Mouse (Mus musculus): ENCODE results near the gene Dcaf10. TPM values are rescaled to one million over a fixed set of nuclear protein-coding genes. Genes with fewer than 3 reads are reported as not detected.
A peak's percentile ranks its signal among the peaks of the same experiment; 100 is the strongest.

Dcaf10 gene
- polyA plus RNA-seq (2015; fragmentation: Nextera tagmentation; extraction: Ambion mirVana) = 8.0 and 9.2 TPM in 2 replicates

GRCm38 (mm10) chr4:45341669-45342249 lies at the start of gene Dcaf10:
Dcaf10 (plus strand) TSS chr4:45342101.
- Histone ChIP-seq H3K9me3 (no peaks in the 10 kb centered on the region), H3K4me2 (peak within 1 kb of the TSS; percentile 93), H3K27ac (replicated peaks) (peak within 1 kb of the TSS; percentile 94), H3K36me3 (0 out of 2 replicates have a peak, but pooled peaks cover 12% of the 10 kb centered on the region), H3K4me3 (peak within 1 kb of the TSS; percentile 97), H3K27me3 (no peaks in the 10 kb centered on the region), H3K9ac (peak within 1 kb of the TSS; percentile 93), H3K4me1 (replicated peaks) (peaks cover 38% of the 10 kb centered on the region)
- peak; percentile 95 for ATAC-seq (ENCODE audit: low read depth)
- 1% methylated on average over 38 of the region's 42 CpGs for WGBS

- peaks cover 22% of the 10 kb centered on the region for H3K36me3 ChIP-seq
- H3K27ac ChIP-seq (replicated peaks) = no peak within 1 kb of the TSS
- H3K4me1 ChIP-seq (replicated peaks) = peaks cover 17% of the 10 kb centered on the region
- peak; percentile 95 for ATAC-seq (ENCODE audit: low read depth)
- H3K4me2 ChIP-seq = peak within 1 kb of the TSS; percentile 87
- 21% methylated on average over 27 of the region's 27 CpGs for WGBS
- no peaks in the 10 kb centered on the region for H3K27me3 ChIP-seq
- peak within 1 kb of the TSS; percentile 89 for H3K4me3 ChIP-seq
- H3K9me3 ChIP-seq = no peaks in the 10 kb centered on the region
- H3K9ac ChIP-seq = peak within 1 kb of the TSS; percentile 85
Measured at GRCm38 (mm10) chr4:45296662-45297564, 45.0 kb upstream of the Dcaf10 start, which contains the start of gene Trmt10b. Trmt10b (plus strand) TSS chr4:45297127.

DNA sequence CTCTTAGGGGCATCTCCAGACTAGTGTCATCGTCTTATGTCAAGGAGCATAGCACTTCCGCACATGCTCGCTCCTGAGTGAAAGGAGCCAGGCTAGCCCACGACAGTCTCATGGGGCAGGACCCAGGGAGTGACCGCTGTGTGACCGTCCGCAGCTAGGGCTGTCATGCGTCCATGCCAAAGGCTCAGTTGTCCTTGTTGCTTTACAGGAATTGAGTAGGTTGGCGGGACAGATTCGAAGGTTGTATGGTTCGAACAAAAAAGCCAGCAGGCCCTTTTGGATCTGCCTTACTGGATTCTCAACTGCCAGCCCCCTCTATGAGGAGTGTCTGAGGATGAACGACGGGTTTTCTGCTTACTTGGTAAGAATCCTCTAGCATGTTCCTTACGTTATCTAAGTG lies 36.4 kb upstream of the Dcaf10 start:
- Histone ChIP-seq H3K9ac (no peak overlapping the region), H3K27me3 (no peaks in the 10 kb centered on the region), H3K9me3 (no peaks in the 10 kb centered on the region), H3K4me1 (replicated peaks) (no peaks in the 10 kb centered on the region), H3K36me3 (peaks cover 89% of the 10 kb centered on the region), H3K27ac (replicated peaks) (no peak overlapping the region), H3K4me3 (no peak overlapping the region), H3K4me2 (no peak overlapping the region)
- 95% methylated on average over 14 of the region's 14 CpGs for WGBS
- ATAC-seq (ENCODE audit: low read depth) = no peak

DNA sequence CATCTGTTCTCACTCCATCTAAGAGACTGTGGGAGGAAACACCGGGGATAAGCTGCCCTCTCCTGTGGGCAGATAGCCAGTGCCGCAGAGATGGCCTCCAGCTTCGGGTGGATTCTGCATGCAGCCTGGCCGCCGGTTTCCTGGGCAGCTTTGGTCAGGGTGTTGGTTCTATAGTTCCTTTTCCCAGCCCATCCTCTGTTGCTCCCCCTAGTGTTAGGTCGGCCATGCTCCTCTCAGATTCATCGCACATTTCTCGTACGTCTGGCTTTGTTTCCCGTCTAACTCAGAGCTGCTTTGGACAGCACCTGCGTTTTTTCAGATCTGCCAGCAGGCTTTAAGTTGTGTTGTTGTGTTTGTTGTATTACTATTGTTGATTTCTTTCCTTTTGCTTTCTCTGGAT lies 33.9 kb upstream of the Dcaf10 start:
- H3K4me2 ChIP-seq = no peak overlapping the region
- no peak overlapping the region for H3K27ac ChIP-seq (replicated peaks)
- H3K9ac ChIP-seq = no peak overlapping the region
- no peaks in the 10 kb centered on the region for H3K4me1 ChIP-seq (replicated peaks)
- H3K4me3 ChIP-seq = no peak overlapping the region
- H3K36me3 ChIP-seq = peaks cover 83% of the 10 kb centered on the region
- no peaks in the 10 kb centered on the region for H3K9me3 ChIP-seq
- ATAC-seq (ENCODE audit: low read depth) = no peak
- H3K27me3 ChIP-seq = no peaks in the 10 kb centered on the region
- 39% methylated on average over 11 of the region's 11 CpGs for WGBS

DNA sequence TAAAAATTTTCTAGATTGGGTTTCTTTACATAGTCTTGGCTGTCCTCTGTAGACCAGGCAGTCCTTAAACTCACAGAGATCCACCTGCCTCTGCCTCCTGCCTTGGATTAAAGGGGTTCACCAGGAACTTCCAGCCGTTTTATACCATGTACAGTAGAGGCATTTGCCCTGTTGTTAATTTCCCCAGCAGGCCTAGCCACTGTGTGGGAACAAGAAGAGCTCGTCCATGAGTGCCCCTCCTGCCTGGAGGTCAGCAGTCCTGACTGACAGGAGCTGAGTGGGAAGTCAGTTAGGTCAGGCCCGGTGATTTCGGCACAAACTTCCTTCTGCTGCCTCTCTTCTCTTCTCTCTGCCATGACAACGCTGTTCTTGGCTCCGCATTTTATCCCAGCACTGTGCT lies 33.3 kb upstream of the Dcaf10 start:
- peaks cover 81% of the 10 kb centered on the region for H3K36me3 ChIP-seq
- 90% methylated on average over 6 of the region's 6 CpGs for WGBS

GRCm38 (mm10) chr4:45311056-45311455 lies 30.8 kb upstream of the Dcaf10 start:
- H3K9me3 ChIP-seq = no peaks in the 10 kb centered on the region
- H3K27ac ChIP-seq (replicated peaks) = no peak overlapping the region
- no peak overlapping the region for H3K4me3 ChIP-seq
- H3K36me3 ChIP-seq = peaks cover 78% of the 10 kb centered on the region
- no peaks in the 10 kb centered on the region for H3K4me1 ChIP-seq (replicated peaks)
- H3K4me2 ChIP-seq = no peak overlapping the region
- H3K27me3 ChIP-seq = no peaks in the 10 kb centered on the region
- 94% methylated on average over 2 of the region's 2 CpGs for WGBS
- H3K9ac ChIP-seq = no peak overlapping the region
- ATAC-seq (ENCODE audit: low read depth) = no peak

More for the DNA sequence above, 33.3 kb upstream of the Dcaf10 start:
- Histone ChIP-seq H3K9me3 (no peaks in the 10 kb centered on the region), H3K27me3 (no peaks in the 10 kb centered on the region), H3K4me3 (no peak overlapping the region), H3K4me1 (replicated peaks) (no peaks in the 10 kb centered on the region), H3K4me2 (no peak overlapping the region), H3K27ac (replicated peaks) (no peak overlapping the region), H3K9ac (no peak overlapping the region)
- ATAC-seq (ENCODE audit: low read depth) = no peak

- Histone ChIP-seq H3K4me2 (peak overlapping the region; percentile 79), H3K4me1 (replicated peaks) (peaks cover 23% of the 10 kb centered on the region)
- peak; percentile 87 for ATAC-seq (ENCODE audit: low read depth)
Measured at GRCm38 (mm10) chr4:45320159-45320816, 21.6 kb upstream of the Dcaf10 start.

GRCm38 (mm10) chr4:45331139-45331538 lies 10.8 kb upstream of the Dcaf10 start:
- Histone ChIP-seq H3K9ac (no peak overlapping the region), H3K27ac (replicated peaks) (no peak overlapping the region), H3K36me3 (no peaks in the 10 kb centered on the region), H3K9me3 (no peaks in the 10 kb centered on the region), H3K27me3 (peaks cover 20% of the 10 kb centered on the region; the same call in 1 of the 2 replicates), H3K4me1 (replicated peaks) (no peaks in the 10 kb centered on the region), H3K4me3 (no peak overlapping the region), H3K4me2 (no peak overlapping the region)
- ATAC-seq (ENCODE audit: low read depth) = no peak
- WGBS = 82% methylated on average over 7 of the region's 7 CpGs

More at GRCm38 (mm10) chr4:45320159-45320816, 21.6 kb upstream of the Dcaf10 start:
- WGBS = under 1% methylated on average over 56 of the region's 56 CpGs
- Histone ChIP-seq H3K9me3 (no peaks in the 10 kb centered on the region), H3K9ac (peak overlapping the region; percentile 88), H3K36me3 (peaks cover 29% of the 10 kb centered on the region), H3K27me3 (peaks cover 35% of the 10 kb centered on the region), H3K27ac (replicated peaks) (peak overlapping the region; percentile 86), H3K4me3 (peak overlapping the region; percentile 96)

- Histone ChIP-seq H3K9me3 (no peaks in the 10 kb centered on the region), H3K9ac (no peak overlapping the region), H3K4me2 (no peak overlapping the region), H3K27ac (replicated peaks) (no peak overlapping the region), H3K27me3 (peaks cover 9% of the 10 kb centered on the region; the same call in 1 of the 2 replicates), H3K36me3 (no peaks in the 10 kb centered on the region), H3K4me3 (no peak overlapping the region), H3K4me1 (replicated peaks) (no peaks in the 10 kb centered on the region)
- ATAC-seq (ENCODE audit: low read depth) = no peak
- WGBS = 74% methylated on average over 3 of the region's 3 CpGs
Measured at GRCm38 (mm10) chr4:45332466-45332865, 9.4 kb upstream of the Dcaf10 start.

DNA sequence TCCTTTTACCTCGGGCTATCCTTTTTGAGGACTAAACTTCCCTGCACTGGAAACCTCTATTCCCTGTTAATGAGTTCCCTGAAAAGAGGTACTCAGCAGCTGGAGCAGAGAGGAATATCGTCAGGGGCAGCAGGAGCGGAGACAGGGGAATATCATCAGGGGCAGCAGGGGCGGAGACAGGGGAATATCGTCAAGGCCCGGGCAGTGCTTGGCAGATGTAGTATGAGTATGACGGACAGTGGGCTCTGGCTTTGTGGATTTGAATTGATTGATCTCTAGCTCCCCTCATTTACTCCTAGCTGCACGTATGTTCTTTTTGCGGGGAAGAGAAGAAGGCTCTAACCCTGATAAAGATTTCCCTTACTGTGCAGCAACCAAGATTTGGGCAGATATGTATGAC lies 675 bp upstream of the Dcaf10 start:
- 0 out of 2 replicates have a peak, but pooled peaks cover 10% of the 10 kb centered on the region for H3K36me3 ChIP-seq
- H3K4me1 ChIP-seq (replicated peaks) = peaks cover 37% of the 10 kb centered on the region
- H3K27ac ChIP-seq (replicated peaks) = peak overlapping the region; percentile 94
- peak overlapping the region; percentile 93 for H3K9ac ChIP-seq
- H3K9me3 ChIP-seq = no peaks in the 10 kb centered on the region
- ATAC-seq (ENCODE audit: low read depth) = no peak
- 50% methylated on average over 9 of the region's 9 CpGs for WGBS
- H3K4me3 ChIP-seq = peak overlapping the region; percentile 97
- H3K27me3 ChIP-seq = no peaks in the 10 kb centered on the region
- H3K4me2 ChIP-seq = peak overlapping the region; percentile 93

DNA sequence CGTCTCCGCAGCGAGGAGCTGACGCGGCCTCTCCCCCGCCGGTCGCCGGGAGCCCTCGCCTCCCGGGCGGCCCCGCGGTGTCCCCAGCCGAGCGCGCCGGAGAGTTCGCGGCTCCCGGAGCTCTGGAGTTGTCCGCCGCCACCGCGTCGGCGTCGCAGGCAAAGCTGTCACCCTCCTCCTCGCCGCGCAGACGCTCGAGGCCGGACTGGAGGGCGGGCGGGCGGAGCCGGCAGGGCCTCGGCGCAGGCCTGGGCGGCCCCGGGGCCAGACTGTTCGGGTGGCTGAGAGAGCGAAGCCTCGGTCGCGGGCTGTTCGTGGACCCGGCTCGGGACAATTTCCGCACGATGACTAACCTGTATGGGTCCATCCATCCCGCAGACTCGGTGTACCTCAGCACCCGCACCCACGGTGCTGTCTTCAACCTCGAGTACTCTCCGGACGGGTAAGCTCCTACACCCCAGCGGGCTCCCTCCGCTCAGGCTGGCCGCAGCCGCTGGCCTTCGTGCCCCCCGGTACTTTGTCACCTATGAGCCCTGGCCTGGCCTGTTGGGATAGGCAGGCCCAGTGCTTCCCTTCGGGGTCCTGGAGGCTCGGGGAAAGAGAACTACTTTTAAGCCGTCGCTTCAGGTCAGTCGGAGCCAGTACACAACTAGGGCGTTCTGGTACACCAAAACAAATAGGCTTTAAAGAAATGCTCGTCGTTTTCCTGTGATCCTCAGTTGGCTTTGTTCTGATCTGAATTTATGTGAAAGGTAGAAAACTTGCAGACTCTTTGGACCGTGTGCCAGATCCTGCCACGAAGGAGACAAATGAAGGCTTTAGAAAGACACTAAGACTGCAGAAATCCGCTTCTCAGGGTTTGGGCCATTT lies 620 bp downstream of the Dcaf10 start, which contains the start of gene Exosc3:
Gene Exosc3, minus strand, starts transcription at position 447 of the 870 bp plus-strand sequence.
- H3K9me3 ChIP-seq = no peaks in the 10 kb centered on the region
- peak within 1 kb of the TSS; percentile 93 for H3K9ac ChIP-seq
- peaks cover 42% of the 10 kb centered on the region for H3K4me1 ChIP-seq (replicated peaks)
- H3K4me3 ChIP-seq = peak within 1 kb of the TSS; percentile 97
- ATAC-seq (ENCODE audit: low read depth) = peak; percentile 88
- H3K27ac ChIP-seq (replicated peaks) = peak within 1 kb of the TSS; percentile 94
- H3K36me3 ChIP-seq = peaks cover 16% of the 10 kb centered on the region; the same call in 1 of the 2 replicates
- peak within 1 kb of the TSS; percentile 93 for H3K4me2 ChIP-seq
- H3K27me3 ChIP-seq = no peaks in the 10 kb centered on the region
- under 1% methylated on average over 75 of the region's 76 CpGs for WGBS
